Mouse (Mus musculus): ENCODE results near the gene Myo1c. TPM values are rescaled to one million over a fixed set of nuclear protein-coding genes. Genes with fewer than 3 reads are reported as not detected.
"Not testable (repeated sequence)": the region's sequence is repeated elsewhere in the genome, so short reads cannot be mapped to it uniquely, and the experiment has no call there.

Gene Myo1c
- polyA plus RNA-seq, 1 experiment from 2014 or later, result 70.5 TPM

DNA sequence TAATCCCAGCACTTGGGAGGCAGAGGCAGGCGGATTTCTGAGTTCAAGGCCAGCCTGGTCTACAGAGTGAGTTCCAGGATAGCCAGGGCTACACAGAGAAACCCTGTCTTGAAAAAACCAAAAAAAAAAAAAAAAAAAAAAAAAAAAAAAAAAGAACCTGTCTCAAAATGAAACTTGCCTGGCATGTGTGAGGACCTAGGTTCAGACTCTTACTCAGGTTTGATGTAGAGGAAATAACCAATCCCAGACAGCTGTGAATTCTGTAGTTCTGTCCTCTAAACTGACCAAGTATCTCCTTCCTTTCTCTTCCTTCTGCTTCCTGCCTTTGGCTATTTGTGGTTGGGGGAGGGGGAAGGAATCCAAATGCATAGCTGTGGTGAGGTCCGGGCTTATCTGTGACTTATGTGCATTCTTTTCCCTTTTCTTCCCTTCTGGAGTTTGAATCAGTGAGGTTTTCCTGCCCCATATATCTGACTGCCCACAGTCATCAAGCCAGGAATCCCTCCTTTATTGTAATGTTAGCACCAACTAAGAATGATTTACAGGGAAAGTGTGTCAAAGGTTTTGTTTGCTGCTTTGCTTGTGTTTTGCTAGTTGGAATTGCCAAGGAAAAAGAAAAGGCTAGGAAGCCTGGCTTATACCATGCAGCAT is 37.2 kb downstream of the Myo1c start:
- Histone ChIP-seq H3K4me1 (ENCODE audit: control insufficient read depth, insufficient read depth, low read length) (no peaks in the 10 kb centered on the region), H3K36me3 (ENCODE audit: control insufficient read depth, insufficient read depth, low read length) (peaks cover 9% of the 10 kb centered on the region; the same call in 1 of the 2 replicates), H3K9ac (ENCODE audit: low read length) (no peak overlapping the region), H3K27ac (ENCODE audit: low read length) (no peak overlapping the region), H3K27me3 (ENCODE audit: control insufficient read depth, insufficient read depth, low read length) (no peaks in the 10 kb centered on the region), H3K4me2 (ENCODE audit: low read depth, low read length) (no peak overlapping the region), H3K9me3 (replicated peaks; ENCODE audit: control insufficient read depth, low read length) (no peaks in the 10 kb centered on the region), H3K4me3 (replicated peaks; ENCODE audit: low read length) (no peak overlapping the region)
- no peak for ATAC-seq (ENCODE audit: insufficient read depth, low FRiP score)
- 52% methylated on average over 2 of the region's 2 CpGs for WGBS

DNA sequence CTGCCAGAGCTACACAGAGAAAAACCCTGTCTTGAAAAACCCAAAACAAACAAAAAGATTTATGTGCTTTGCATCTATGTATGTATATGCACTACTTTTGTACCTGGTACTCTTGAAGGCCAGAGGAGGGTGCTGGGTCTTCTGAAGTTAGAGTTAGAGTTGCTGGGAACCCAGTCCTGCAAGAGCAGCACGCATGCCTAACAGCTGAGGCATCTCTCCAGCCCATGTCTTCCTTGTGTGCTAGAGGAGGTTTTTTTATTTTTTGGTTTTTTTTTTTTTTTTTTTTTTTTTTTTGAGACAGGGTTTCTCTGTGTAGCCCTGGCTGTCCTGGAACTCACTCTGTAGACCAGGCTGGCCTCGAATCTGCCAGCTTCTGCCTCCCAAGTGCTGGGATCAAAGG is 37.8 kb downstream of the Myo1c start:
- no peak for ATAC-seq (ENCODE audit: insufficient read depth, low FRiP score)
- Histone ChIP-seq H3K4me3 (replicated peaks; ENCODE audit: low read length) (no peak overlapping the region), H3K9me3 (replicated peaks; ENCODE audit: control insufficient read depth, low read length) (no peaks in the 10 kb centered on the region), H3K36me3 (ENCODE audit: control insufficient read depth, insufficient read depth, low read length) (peaks cover 13% of the 10 kb centered on the region; the same call in 1 of the 2 replicates), H3K9ac (ENCODE audit: low read length) (no peak overlapping the region), H3K27ac (ENCODE audit: low read length) (no peak overlapping the region), H3K4me1 (ENCODE audit: control insufficient read depth, insufficient read depth, low read length) (no peaks in the 10 kb centered on the region), H3K27me3 (ENCODE audit: control insufficient read depth, insufficient read depth, low read length) (no peaks in the 10 kb centered on the region), H3K4me2 (ENCODE audit: low read depth, low read length) (no peak overlapping the region)
- WGBS, result 82% methylated on average over 2 of the region's 2 CpGs

DNA sequence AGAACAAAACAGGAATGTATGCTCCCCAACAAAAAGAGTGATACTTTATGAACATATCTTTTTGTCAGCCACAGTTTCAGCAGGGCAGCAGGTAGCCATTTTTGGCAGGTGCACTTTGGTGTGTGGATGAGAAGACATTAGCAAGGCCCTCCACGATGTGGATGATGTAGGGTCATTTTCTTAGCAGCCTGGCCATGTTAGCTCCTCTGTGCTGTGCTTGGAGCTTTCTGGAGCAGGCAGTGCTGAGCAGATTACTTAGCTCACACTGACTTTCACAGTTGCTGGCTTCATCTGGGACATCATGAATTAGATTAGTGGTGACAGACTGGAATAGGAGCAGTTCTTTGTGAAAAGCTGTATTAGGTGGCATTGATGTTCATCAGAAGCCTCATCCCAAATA is 39.7 kb downstream of the Myo1c start:
- H3K4me1 ChIP-seq (ENCODE audit: control insufficient read depth, insufficient read depth, low read length), result no peaks in the 10 kb centered on the region
- ATAC-seq (ENCODE audit: insufficient read depth, low FRiP score), result no peak
- H3K4me3 ChIP-seq (replicated peaks; ENCODE audit: low read length), result no peak overlapping the region
- H3K9ac ChIP-seq (ENCODE audit: low read length), result no peak overlapping the region
- H3K27me3 ChIP-seq (ENCODE audit: control insufficient read depth, insufficient read depth, low read length), result no peaks in the 10 kb centered on the region
- no peaks in the 10 kb centered on the region for H3K9me3 ChIP-seq (replicated peaks; ENCODE audit: control insufficient read depth, low read length)
- H3K36me3 ChIP-seq (ENCODE audit: control insufficient read depth, insufficient read depth, low read length), result peaks cover 19% of the 10 kb centered on the region; the same call in 1 of the 2 replicates
- 78% methylated on average over 1 of the region's 1 CpGs for WGBS
- no peak overlapping the region for H3K4me2 ChIP-seq (ENCODE audit: low read depth, low read length)
- no peak overlapping the region for H3K27ac ChIP-seq (ENCODE audit: low read length)

DNA sequence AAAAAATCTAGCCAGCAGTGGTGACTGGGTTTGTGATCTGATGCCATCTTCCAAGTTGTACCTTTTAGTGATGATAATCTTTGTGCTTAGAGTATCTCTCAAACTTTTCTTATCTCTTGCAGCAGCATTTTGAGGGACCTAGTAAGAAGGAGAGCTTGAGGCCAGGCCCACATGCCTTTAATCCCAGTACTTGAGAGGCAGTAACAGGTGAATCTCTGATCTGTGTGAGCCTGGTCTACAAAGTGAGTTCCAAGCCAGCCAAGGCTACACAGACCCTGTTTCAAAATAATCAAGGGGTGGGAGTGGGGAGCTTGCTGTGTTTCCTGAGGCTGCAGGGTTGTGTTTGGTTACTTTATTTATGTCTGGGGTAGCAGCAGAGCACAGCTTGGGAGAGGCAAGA is 40.7 kb downstream of the Myo1c start:
- H3K27ac ChIP-seq (ENCODE audit: low read length), result no peak overlapping the region
- no peaks in the 10 kb centered on the region for H3K27me3 ChIP-seq (ENCODE audit: control insufficient read depth, insufficient read depth, low read length)
- no peaks in the 10 kb centered on the region for H3K4me1 ChIP-seq (ENCODE audit: control insufficient read depth, insufficient read depth, low read length)
- peaks cover 21% of the 10 kb centered on the region; the same call in 1 of the 2 replicates for H3K36me3 ChIP-seq (ENCODE audit: control insufficient read depth, insufficient read depth, low read length)
- no peaks in the 10 kb centered on the region for H3K9me3 ChIP-seq (replicated peaks; ENCODE audit: control insufficient read depth, low read length)
- ATAC-seq (ENCODE audit: insufficient read depth, low FRiP score), result no peak
- H3K4me3 ChIP-seq (replicated peaks; ENCODE audit: low read length), result no peak overlapping the region
- H3K9ac ChIP-seq (ENCODE audit: low read length), result no peak overlapping the region
- H3K4me2 ChIP-seq (ENCODE audit: low read depth, low read length), result no peak overlapping the region

DNA sequence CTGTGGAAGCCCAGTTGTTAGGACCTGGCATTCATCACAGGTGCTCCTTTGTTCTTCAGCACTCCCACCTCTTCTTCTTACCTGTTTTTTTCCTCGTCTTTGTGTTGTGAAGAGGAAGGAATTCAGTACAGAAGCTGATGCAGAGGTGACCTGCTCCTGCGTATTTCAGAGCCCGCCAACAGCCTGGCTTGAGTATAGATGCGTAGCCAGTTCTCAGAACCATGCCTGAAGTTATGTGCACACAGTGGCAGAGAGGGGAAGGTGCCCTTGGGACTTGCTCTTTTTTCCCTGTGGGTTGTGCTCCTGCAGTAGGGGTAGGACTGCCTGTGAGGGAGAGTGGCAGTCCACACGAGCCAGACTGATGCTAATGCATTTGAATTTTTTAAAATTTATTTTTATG is 43.3 kb downstream of the Myo1c start:
- H3K4me2 ChIP-seq (ENCODE audit: low read depth, low read length), result no peak overlapping the region
- H3K27me3 ChIP-seq (ENCODE audit: control insufficient read depth, insufficient read depth, low read length), result no peaks in the 10 kb centered on the region
- no peak overlapping the region for H3K27ac ChIP-seq (ENCODE audit: low read length)
- WGBS, result 92% methylated on average over 5 of the region's 5 CpGs
- no peak overlapping the region for H3K4me3 ChIP-seq (replicated peaks; ENCODE audit: low read length)
- peaks cover 36% of the 10 kb centered on the region; the same call in 1 of the 2 replicates for H3K36me3 ChIP-seq (ENCODE audit: control insufficient read depth, insufficient read depth, low read length)
- H3K9me3 ChIP-seq (replicated peaks; ENCODE audit: control insufficient read depth, low read length), result no peaks in the 10 kb centered on the region
- no peak for ATAC-seq (ENCODE audit: insufficient read depth, low FRiP score)
- no peak overlapping the region for H3K9ac ChIP-seq (ENCODE audit: low read length)
- H3K4me1 ChIP-seq (ENCODE audit: control insufficient read depth, insufficient read depth, low read length), result no peaks in the 10 kb centered on the region

DNA sequence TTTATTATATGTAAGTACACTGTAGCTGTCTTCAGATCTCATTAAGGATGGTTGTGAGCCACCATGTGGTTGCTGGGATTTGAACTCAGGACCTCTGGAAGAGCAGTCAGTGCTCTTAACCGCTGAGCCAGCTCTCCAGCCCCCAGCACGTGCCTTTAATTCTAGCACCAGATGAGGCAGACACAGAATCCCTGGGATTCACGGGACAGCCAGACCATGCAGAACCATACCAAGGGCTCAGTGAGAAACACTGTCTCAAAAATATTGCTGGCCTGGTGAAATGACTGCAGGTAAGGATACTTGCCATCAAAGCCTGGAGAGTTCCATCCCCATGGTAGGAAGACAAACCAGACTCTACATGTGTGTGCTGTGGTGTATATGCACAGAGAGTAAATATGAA is 47.2 kb downstream of the Myo1c start:
- H3K9ac ChIP-seq (ENCODE audit: low read length); H3K9me3 ChIP-seq (replicated peaks; ENCODE audit: control insufficient read depth, low read length); ATAC-seq (ENCODE audit: insufficient read depth, low FRiP score); H3K27ac ChIP-seq (ENCODE audit: low read length); H3K4me3 ChIP-seq (replicated peaks; ENCODE audit: low read length); H3K27me3 ChIP-seq (ENCODE audit: control insufficient read depth, insufficient read depth, low read length); H3K4me1 ChIP-seq (ENCODE audit: control insufficient read depth, insufficient read depth, low read length); H3K4me2 ChIP-seq (ENCODE audit: low read depth, low read length): not testable (repeated sequence)
- 94% methylated on average over 3 of the region's 3 CpGs for WGBS
- H3K36me3 ChIP-seq (ENCODE audit: control insufficient read depth, insufficient read depth, low read length), result peaks cover 50% of the 10 kb centered on the region

DNA sequence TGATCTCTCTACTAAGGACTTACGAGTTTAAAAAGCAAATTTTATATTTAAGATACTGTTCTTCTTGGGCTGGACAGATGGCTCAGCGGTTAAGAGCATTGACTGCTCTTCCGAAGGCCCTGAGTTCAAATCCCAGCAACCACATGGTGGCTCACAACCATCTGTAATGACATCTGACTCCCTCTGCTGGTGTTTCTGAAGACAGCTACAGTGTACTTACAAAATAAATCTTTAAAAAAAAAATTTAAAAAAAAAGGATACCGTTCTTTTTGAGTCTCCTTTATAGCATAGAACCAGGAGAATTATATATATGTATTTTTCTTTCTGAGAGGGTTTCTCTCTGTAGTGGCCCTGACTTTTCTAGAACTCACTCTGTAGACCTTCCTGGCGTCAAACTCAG is 50.3 kb downstream of the Myo1c start:
- Histone ChIP-seq H3K27ac (ENCODE audit: low read length) (no peak overlapping the region), H3K9me3 (replicated peaks; ENCODE audit: control insufficient read depth, low read length) (no peaks in the 10 kb centered on the region), H3K27me3 (ENCODE audit: control insufficient read depth, insufficient read depth, low read length) (no peaks in the 10 kb centered on the region), H3K4me2 (ENCODE audit: low read depth, low read length) (no peak overlapping the region), H3K9ac (ENCODE audit: low read length) (no peak overlapping the region), H3K36me3 (ENCODE audit: control insufficient read depth, insufficient read depth, low read length) (peaks cover 43% of the 10 kb centered on the region), H3K4me1 (ENCODE audit: control insufficient read depth, insufficient read depth, low read length) (no peaks in the 10 kb centered on the region), H3K4me3 (replicated peaks; ENCODE audit: low read length) (no peak overlapping the region)
- 95% methylated on average over 5 of the region's 5 CpGs for WGBS
- ATAC-seq (ENCODE audit: insufficient read depth, low FRiP score), result no peak

DNA sequence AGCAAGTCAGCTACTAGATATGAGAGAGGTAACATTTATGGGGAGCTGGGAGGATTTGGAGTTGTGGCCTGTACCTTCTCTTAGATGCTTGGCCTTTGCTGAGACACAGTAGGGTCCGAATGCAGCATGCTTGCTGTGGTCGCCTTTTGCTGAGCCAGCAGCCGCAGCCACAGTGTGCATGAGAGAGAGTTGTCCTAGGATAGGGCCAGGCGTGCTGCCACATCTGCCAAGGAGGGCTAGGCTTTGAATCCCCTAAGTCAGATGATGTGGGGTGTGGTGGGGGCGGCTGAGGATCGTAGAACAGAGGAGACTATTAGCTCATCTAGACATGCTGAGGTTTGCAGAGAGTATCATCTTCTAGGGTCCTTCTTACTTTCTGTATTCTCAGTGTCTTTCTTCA is 52.5 kb downstream of the Myo1c start:
- Histone ChIP-seq H3K9me3 (replicated peaks; ENCODE audit: control insufficient read depth, low read length) (no peaks in the 10 kb centered on the region), H3K4me2 (ENCODE audit: low read depth, low read length) (no peak overlapping the region), H3K36me3 (ENCODE audit: control insufficient read depth, insufficient read depth, low read length) (peaks cover 36% of the 10 kb centered on the region), H3K27me3 (ENCODE audit: control insufficient read depth, insufficient read depth, low read length) (no peaks in the 10 kb centered on the region), H3K9ac (ENCODE audit: low read length) (no peak overlapping the region), H3K4me1 (ENCODE audit: control insufficient read depth, insufficient read depth, low read length) (no peaks in the 10 kb centered on the region), H3K4me3 (replicated peaks; ENCODE audit: low read length) (no peak overlapping the region), H3K27ac (ENCODE audit: low read length) (no peak overlapping the region)
- no peak for ATAC-seq (ENCODE audit: insufficient read depth, low FRiP score)
- WGBS, result 89% methylated on average over 6 of the region's 6 CpGs

DNA sequence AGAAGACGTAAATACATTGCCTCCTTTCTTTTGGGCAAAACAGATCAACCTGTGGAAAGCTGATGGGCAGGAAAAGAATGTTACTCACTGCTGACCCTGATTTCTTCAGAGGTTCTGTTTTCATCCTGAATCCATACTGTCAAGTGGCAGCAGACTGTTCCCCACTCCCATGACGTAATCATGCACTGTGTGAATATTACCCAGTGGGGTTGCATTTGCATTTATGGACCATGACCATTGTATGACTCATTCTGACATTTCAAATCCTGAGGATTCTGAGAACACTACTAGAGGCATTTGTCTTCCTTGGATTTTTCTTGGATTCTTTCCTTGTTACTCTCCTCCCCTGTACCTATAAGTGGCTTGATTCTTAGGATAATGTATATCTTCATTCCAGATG is 53.4 kb downstream of the Myo1c start:
- Histone ChIP-seq H3K9ac (ENCODE audit: low read length) (no peak overlapping the region), H3K4me3 (replicated peaks; ENCODE audit: low read length) (no peak overlapping the region), H3K27me3 (ENCODE audit: control insufficient read depth, insufficient read depth, low read length) (no peaks in the 10 kb centered on the region), H3K36me3 (ENCODE audit: control insufficient read depth, insufficient read depth, low read length) (peaks cover 27% of the 10 kb centered on the region), H3K4me2 (ENCODE audit: low read depth, low read length) (no peak overlapping the region), H3K4me1 (ENCODE audit: control insufficient read depth, insufficient read depth, low read length) (no peaks in the 10 kb centered on the region), H3K9me3 (replicated peaks; ENCODE audit: control insufficient read depth, low read length) (no peaks in the 10 kb centered on the region), H3K27ac (ENCODE audit: low read length) (no peak overlapping the region)
- ATAC-seq (ENCODE audit: insufficient read depth, low FRiP score), result no peak
- WGBS, result 87% methylated on average over 2 of the region's 2 CpGs

Measured in stomach, embryonic 16.5 days (tissue).